Mouse (Mus musculus) neural tube, embryonic 12.5 days (tissue): ENCODE measurements around the gene 9430015G10Rik. TPM values are rescaled to one million over a fixed set of nuclear protein-coding genes. Genes with fewer than 3 reads are reported as not detected.

Experiments used
- ATAC-seq: fragments of 200-750 bp; cut with Nextera tagmentation; 2 replicates; pipeline ENCODE4 v1.8.0; 2017; ENCODE audit warnings: low read depth, mild to moderate bottlenecking, moderate TSS enrichment, moderate library complexity; ENCODE audit not compliant: low FRiP score
- H3K27ac ChIP-seq: fragments of 300-500 bp; sonication (generic); 2 replicates; pipeline ENCODE4 v1.5.1; 2016
- H3K27me3 ChIP-seq: fragments of 300-500 bp; sonication (generic); replicated peaks from 2 replicates; pipeline ENCODE4 v1.6.1; 2016; ENCODE audit warnings: mild to moderate bottlenecking
- H3K36me3 ChIP-seq: fragments of 300-500 bp; sonication (generic); 2 replicates; pipeline ENCODE4 v1.6.1; 2016; ENCODE audit warnings: mild to moderate bottlenecking
- H3K4me1 ChIP-seq: fragments of 300-500 bp; sonication (generic); 2 replicates; pipeline ENCODE4 v1.6.1; 2016
- H3K4me2 ChIP-seq: fragments of 300-500 bp; sonication (generic); replicated peaks from 2 replicates; pipeline ENCODE4 v1.6.1; 2016; ENCODE audit warnings: mild to moderate bottlenecking
- H3K4me3 ChIP-seq: fragments of 300-500 bp; sonication (generic); 2 replicates; pipeline ENCODE4 v1.5.1; 2016
- H3K9ac ChIP-seq: fragments of 300-500 bp; sonication (generic); 2 replicates; pipeline ENCODE4 v1.6.1; 2016; ENCODE audit warnings: mild to moderate bottlenecking
- H3K9me3 ChIP-seq: fragments of 300-500 bp; sonication (generic); 2 replicates; pipeline ENCODE4 v1.6.1; 2016; ENCODE audit warnings: mild to moderate bottlenecking
- WGBS: fragments of 180-500 bp; shearing (Covaris S2); methylation state at CpG from one replicate; pipeline ENCODE4 v1.1.7; 2016; 5-methylcytosine and 5-hydroxymethylcytosine counted together
- polyA plus RNA-seq: library from polyadenylated mRNA; unstranded; fragments of >200 nt; fragmentation: Nextera tagmentation; extraction: Ambion mirVana; gene quantifications from 2 replicates; pipeline ENCODE4 v1.2.1, GENCODE M21; 2016

The 9430015G10Rik gene
- polyA plus RNA-seq = 42.4 and 45.6 TPM in 2 replicates

DNA sequence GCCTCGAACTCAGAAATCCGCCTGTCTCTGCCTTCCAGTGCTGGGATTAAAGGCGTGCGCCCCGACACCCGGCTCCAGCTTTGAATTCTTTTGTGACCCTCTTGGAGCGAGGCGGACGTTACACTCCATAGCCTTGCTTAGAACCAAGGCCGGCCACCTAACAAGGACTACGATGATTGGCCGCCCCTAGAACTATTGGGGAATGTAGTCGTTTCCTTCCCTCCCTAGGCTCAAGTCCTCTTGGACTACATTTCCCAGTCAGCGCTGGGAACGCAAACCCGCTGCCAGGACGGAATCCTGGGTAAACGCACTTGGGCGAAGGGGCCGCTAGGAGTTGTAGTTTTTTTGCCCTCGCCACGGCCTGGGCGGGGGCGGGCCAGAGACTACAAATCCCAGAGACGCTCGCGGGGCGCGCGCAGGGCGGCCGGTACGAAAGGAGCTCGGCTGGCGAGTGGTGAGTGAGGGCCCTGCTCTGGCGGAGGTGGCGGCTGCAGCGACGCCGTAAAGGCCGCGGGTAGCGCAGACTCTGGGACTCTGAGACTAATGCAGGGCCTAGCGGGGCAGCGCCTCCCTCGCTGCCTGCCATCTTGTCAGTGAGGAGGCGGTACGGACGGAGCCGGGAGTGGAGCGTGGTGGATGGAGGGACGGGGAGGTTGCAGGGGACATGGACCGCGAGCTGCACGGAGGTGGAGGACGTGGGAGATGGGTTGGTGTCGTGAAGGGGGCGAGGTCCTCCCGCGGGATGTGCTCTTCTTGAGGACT is at the start of gene 9430015G10Rik:
Gene 9430015G10Rik (plus strand): TSS at position 413 of the 762 bp plus-strand sequence.
- peak; percentile 99 for ATAC-seq
- Histone ChIP-seq H3K27me3 (no peaks in the 10 kb centered on the region), H3K9ac (peak within 1 kb of the TSS; percentile 80), H3K4me3 (peak within 1 kb of the TSS; percentile 67), H3K4me1 (0 out of 2 replicates have a peak, but pooled peaks cover 2% of the 10 kb centered on the region), H3K36me3 (0 out of 2 replicates have a peak, but pooled peaks cover under 1% of the 10 kb centered on the region), H3K27ac (no peak within 1 kb of the TSS), H3K4me2 (peak within 1 kb of the TSS; percentile 58), H3K9me3 (no peaks in the 10 kb centered on the region)
- WGBS = under 1% methylated on average over 60 of the region's 60 CpGs

DNA sequence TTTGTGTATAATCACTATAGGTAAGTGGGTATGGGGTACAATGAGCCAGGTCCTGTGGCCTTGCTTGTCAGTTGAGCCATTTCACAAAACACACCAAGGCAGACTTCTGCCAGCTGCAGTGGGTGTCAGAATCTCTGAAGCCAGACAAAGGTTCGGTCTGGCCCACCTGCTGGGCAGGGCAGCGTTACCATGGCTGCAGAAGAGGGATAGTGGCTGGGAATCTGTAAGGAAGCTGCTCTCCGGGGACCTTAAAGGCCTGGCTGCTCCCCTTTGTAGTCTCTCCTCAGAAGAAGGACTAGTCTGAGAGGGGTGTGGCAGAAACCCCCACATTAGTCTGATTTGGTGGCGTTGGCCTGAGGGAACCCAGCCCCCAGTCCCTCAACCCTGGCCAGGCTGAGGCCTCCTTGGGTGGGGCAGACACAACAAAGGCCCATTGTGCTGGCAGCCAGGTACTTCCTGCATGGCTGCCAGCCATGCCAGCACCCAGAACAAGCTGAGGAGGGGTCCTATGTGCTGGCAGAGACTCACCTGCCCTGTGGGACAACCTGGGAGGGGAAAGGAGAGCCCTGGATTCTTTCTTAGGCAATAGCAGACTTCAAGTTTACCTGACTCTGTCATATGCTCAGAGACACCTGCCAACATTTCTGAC is 45.8 kb upstream of the 9430015G10Rik start:
- 6% methylated on average over 4 of the region's 4 CpGs for WGBS
- no peaks in the 10 kb centered on the region for H3K36me3 ChIP-seq
- H3K27me3 ChIP-seq = peaks cover 4% of the 10 kb centered on the region; the same call in 1 of the 2 replicates
- H3K4me3 ChIP-seq = no peak overlapping the region
- ATAC-seq = peak; percentile 41; the same call in 1 of the 2 replicates
- no peak overlapping the region for H3K27ac ChIP-seq
- H3K4me2 ChIP-seq = no peak overlapping the region
- H3K9ac ChIP-seq = no peak overlapping the region
- H3K4me1 ChIP-seq = peaks cover 6% of the 10 kb centered on the region
- no peaks in the 10 kb centered on the region for H3K9me3 ChIP-seq

DNA sequence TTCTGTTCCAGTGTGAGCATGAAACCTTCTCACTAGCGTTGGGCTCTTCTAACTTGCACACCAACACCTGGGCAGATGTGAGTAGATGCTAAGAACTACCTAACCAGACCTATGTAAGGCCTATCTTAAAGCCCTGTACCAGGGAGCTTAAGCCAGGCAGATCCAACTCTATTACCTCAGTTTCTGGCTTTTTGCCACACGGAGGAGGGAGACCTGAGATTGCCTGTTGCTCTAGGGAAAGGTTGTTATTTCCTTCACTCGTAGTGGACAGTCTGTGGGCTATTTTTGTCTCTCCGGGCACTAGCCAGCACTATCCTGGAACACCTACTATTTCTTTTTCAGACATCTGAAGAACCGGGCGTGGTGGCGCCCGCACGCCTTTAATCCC is 45.3 kb upstream of the 9430015G10Rik start:
- Histone ChIP-seq H3K27me3 (peaks cover 4% of the 10 kb centered on the region; the same call in 1 of the 2 replicates), H3K36me3 (no peaks in the 10 kb centered on the region), H3K27ac (no peak overlapping the region), H3K4me2 (no peak overlapping the region), H3K9me3 (no peaks in the 10 kb centered on the region), H3K9ac (no peak overlapping the region), H3K4me1 (peaks cover 6% of the 10 kb centered on the region), H3K4me3 (no peak overlapping the region)
- WGBS = 86% methylated on average over 9 of the region's 9 CpGs
- no peak for ATAC-seq

- Histone ChIP-seq H3K4me1 (peaks cover 10% of the 10 kb centered on the region), H3K36me3 (no peaks in the 10 kb centered on the region), H3K27me3 (no peaks in the 10 kb centered on the region), H3K9ac (no peak overlapping the region), H3K27ac (no peak overlapping the region), H3K9me3 (no peaks in the 10 kb centered on the region), H3K4me2 (no peak overlapping the region), H3K4me3 (no peak overlapping the region)
- ATAC-seq = no peak
- WGBS = 88% methylated on average over 10 of the region's 10 CpGs
Observed at GRCm38 (mm10) chr4:156065156-156065894, 44.5 kb upstream of the 9430015G10Rik start.

- Histone ChIP-seq H3K27me3 (no peaks in the 10 kb centered on the region), H3K4me3 (no peak overlapping the region), H3K27ac (no peak overlapping the region), H3K36me3 (no peaks in the 10 kb centered on the region), H3K4me1 (peaks cover 14% of the 10 kb centered on the region), H3K9ac (no peak overlapping the region), H3K4me2 (no peak overlapping the region), H3K9me3 (no peaks in the 10 kb centered on the region)
- 74% methylated on average over 5 of the region's 5 CpGs for WGBS
- ATAC-seq = no peak
Observed at GRCm38 (mm10) chr4:156067256-156067949, 42.4 kb upstream of the 9430015G10Rik start.

GRCm38 (mm10) chr4:156069701-156070100 is 40.1 kb upstream of the 9430015G10Rik start:
- no peak overlapping the region for H3K9ac ChIP-seq
- H3K4me3 ChIP-seq = no peak overlapping the region
- WGBS = 82% methylated on average over 8 of the region's 8 CpGs
- H3K4me2 ChIP-seq = no peak overlapping the region
- ATAC-seq = no peak
- no peak overlapping the region for H3K27ac ChIP-seq
- no peaks in the 10 kb centered on the region for H3K9me3 ChIP-seq
- no peaks in the 10 kb centered on the region for H3K36me3 ChIP-seq
- H3K4me1 ChIP-seq = peaks cover 8% of the 10 kb centered on the region; the same call in 1 of the 2 replicates
- H3K27me3 ChIP-seq = no peaks in the 10 kb centered on the region

DNA sequence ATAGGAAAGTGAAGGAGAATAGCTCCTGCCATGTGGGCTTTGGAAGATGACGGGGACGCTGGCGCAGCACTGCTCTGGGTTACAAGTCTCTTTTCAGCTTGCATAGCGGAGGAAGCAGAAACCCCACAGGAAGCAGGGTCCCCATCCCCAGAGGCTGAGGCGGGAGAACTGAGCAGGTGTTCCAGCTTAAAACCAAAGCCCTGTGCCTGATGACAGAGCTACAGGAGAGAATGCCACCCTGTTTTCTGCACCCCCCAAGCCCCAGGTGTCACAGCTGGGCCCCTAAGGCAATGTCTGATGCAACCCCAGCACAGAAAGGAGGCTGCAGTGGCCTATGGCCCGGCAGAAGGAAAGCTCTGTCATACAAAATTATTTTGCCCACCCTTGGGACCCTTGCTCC is 39.5 kb upstream of the 9430015G10Rik start:
- WGBS = 34% methylated on average over 6 of the region's 6 CpGs
- no peak overlapping the region for H3K9ac ChIP-seq
- no peaks in the 10 kb centered on the region for H3K27me3 ChIP-seq
- H3K36me3 ChIP-seq = no peaks in the 10 kb centered on the region
- H3K9me3 ChIP-seq = no peaks in the 10 kb centered on the region
- ATAC-seq = 0 out of 2 replicates have a peak, but pooled peaks have one; percentile 7
- H3K4me2 ChIP-seq = no peak overlapping the region
- H3K27ac ChIP-seq = no peak overlapping the region
- H3K4me3 ChIP-seq = no peak overlapping the region
- peaks cover 8% of the 10 kb centered on the region; the same call in 1 of the 2 replicates for H3K4me1 ChIP-seq

GRCm38 (mm10) chr4:156070716-156071115 is 39.1 kb upstream of the 9430015G10Rik start:
- no peak overlapping the region for H3K27ac ChIP-seq
- H3K4me1 ChIP-seq = peaks cover 8% of the 10 kb centered on the region; the same call in 1 of the 2 replicates
- H3K9ac ChIP-seq = no peak overlapping the region
- no peak overlapping the region for H3K4me2 ChIP-seq
- no peak overlapping the region for H3K4me3 ChIP-seq
- H3K27me3 ChIP-seq = no peaks in the 10 kb centered on the region
- H3K9me3 ChIP-seq = no peaks in the 10 kb centered on the region
- H3K36me3 ChIP-seq = no peaks in the 10 kb centered on the region
- 17% methylated on average over 2 of the region's 2 CpGs for WGBS
- ATAC-seq = peak; percentile 13; the same call in 1 of the 2 replicates

- Histone ChIP-seq H3K9ac (no peak overlapping the region), H3K27ac (no peak overlapping the region), H3K36me3 (no peaks in the 10 kb centered on the region), H3K9me3 (no peaks in the 10 kb centered on the region), H3K4me1 (peaks cover 14% of the 10 kb centered on the region), H3K27me3 (peaks cover 27% of the 10 kb centered on the region), H3K4me2 (peak overlapping the region; percentile 60), H3K4me3 (no peak overlapping the region)
- ATAC-seq = no peak
- 9% methylated on average over 8 of the region's 8 CpGs for WGBS
Observed at GRCm38 (mm10) chr4:156076911-156077382, 32.8 kb upstream of the 9430015G10Rik start.

- Histone ChIP-seq H3K9me3 (no peaks in the 10 kb centered on the region), H3K27ac (no peak overlapping the region), H3K4me3 (peak overlapping the region; percentile 38), H3K36me3 (no peaks in the 10 kb centered on the region), H3K4me2 (peak overlapping the region; percentile 60), H3K9ac (peak overlapping the region; percentile 48), H3K4me1 (peaks cover 14% of the 10 kb centered on the region), H3K27me3 (peaks cover 27% of the 10 kb centered on the region)
- peak; percentile 41; the same call in 1 of the 2 replicates for ATAC-seq
- under 1% methylated on average over 58 of the region's 58 CpGs for WGBS
Observed at GRCm38 (mm10) chr4:156077499-156078301, 32.1 kb upstream of the 9430015G10Rik start.
